Mouse (Mus musculus) intestine, embryonic 14.5 days (tissue): ENCODE data around the gene Cerk. TPM values are rescaled to one million over a fixed set of nuclear protein-coding genes. Genes with fewer than 3 reads are reported as not detected.

Source experiments
- ATAC-seq: fragments of 200-750 bp; cut with Nextera tagmentation; replicated peaks from 2 replicates; pipeline ENCODE4 v1.8.0; 2017; ENCODE audit warnings: low read depth, moderate number of reproducible peaks, moderate TSS enrichment, moderate library complexity; ENCODE audit not compliant: low FRiP score, low TSS enrichment
- DNase-seq: peaks from one replicate; pipeline ENCODE4 v3.0.0-alpha.2; 2018; ENCODE audit warnings: low spot score
- H3K27ac ChIP-seq: fragments of 300-500 bp; sonication (generic); 2 replicates; pipeline ENCODE4 v1.5.1; 2014; ENCODE audit warnings: low read depth, mild to moderate bottlenecking, control low read depth
- H3K27me3 ChIP-seq: fragments of 300-500 bp; sonication (generic); replicated peaks from 2 replicates; pipeline ENCODE4 v1.6.1; 2014; ENCODE audit warnings: low read length, control low read depth; ENCODE audit not compliant: control insufficient read depth, insufficient read depth
- H3K36me3 ChIP-seq: fragments of 300-500 bp; sonication (generic); 2 replicates; pipeline ENCODE4 v1.6.1; 2014; ENCODE audit warnings: low read length, control low read depth; ENCODE audit not compliant: control insufficient read depth, insufficient read depth
- H3K4me1 ChIP-seq: fragments of 300-500 bp; sonication (generic); replicated peaks from 2 replicates; pipeline ENCODE4 v1.6.1; 2014; ENCODE audit warnings: low read length, control low read depth, mixed read lengths; ENCODE audit not compliant: control insufficient read depth, insufficient read depth
- H3K4me2 ChIP-seq: fragments of 300-500 bp; sonication (generic); 2 replicates; pipeline ENCODE4 v1.6.1; 2014; ENCODE audit warnings: low read length
- H3K4me3 ChIP-seq: fragments of 300-500 bp; sonication (generic); 2 replicates; pipeline ENCODE4 v1.5.1; 2014; ENCODE audit warnings: low read depth, low read length, control low read depth, mixed read lengths
- H3K9ac ChIP-seq: fragments of 300-500 bp; sonication (generic); 2 replicates; pipeline ENCODE4 v1.6.1; 2014; ENCODE audit warnings: mild to moderate bottlenecking, low read length
- H3K9me3 ChIP-seq: fragments of 300-500 bp; sonication (generic); 2 replicates; pipeline ENCODE4 v1.6.1; 2016; ENCODE audit warnings: low read length, control low read depth; ENCODE audit not compliant: control insufficient read depth
- WGBS: fragments of 180-500 bp; shearing (Covaris S2); extraction: QIAGEN DNeasy Blood & Tissue Kit; methylation state at CpG from one replicate; pipeline ENCODE4 v1.1.7; 2014; 5-methylcytosine and 5-hydroxymethylcytosine counted together
- polyA plus RNA-seq: library from polyadenylated mRNA; unstranded; fragments of >200 nt; fragmentation: Nextera tagmentation; extraction: Ambion mirVana; gene quantifications from 2 replicates; pipeline ENCODE4 v1.2.1, GENCODE M21; 2014

Cerk gene
- polyA plus RNA-seq: 11.5 and 11.7 TPM in 2 replicates

- peak; percentile 44 for ATAC-seq
- Histone ChIP-seq H3K9me3 (no peaks in the 10 kb centered on the region), H3K27me3 (no peaks in the 10 kb centered on the region), H3K36me3 (no peaks in the 10 kb centered on the region), H3K4me2 (peak within 1 kb of the TSS; percentile 80), H3K27ac (peak within 1 kb of the TSS; percentile 69), H3K4me1 (peaks cover 20% of the 10 kb centered on the region; the same call in 1 of the 2 replicates), H3K4me3 (peak within 1 kb of the TSS; percentile 58), H3K9ac (peak within 1 kb of the TSS; percentile 78)
- DNase-seq: peak; percentile 87
- WGBS: 4% methylated on average over 40 of the region's 43 CpGs
Measured at GRCm38 (mm10) chr15:86185689-86186569, at the start of gene Cerk. Gene Cerk (minus strand): TSS chr15:86186141.

DNA sequence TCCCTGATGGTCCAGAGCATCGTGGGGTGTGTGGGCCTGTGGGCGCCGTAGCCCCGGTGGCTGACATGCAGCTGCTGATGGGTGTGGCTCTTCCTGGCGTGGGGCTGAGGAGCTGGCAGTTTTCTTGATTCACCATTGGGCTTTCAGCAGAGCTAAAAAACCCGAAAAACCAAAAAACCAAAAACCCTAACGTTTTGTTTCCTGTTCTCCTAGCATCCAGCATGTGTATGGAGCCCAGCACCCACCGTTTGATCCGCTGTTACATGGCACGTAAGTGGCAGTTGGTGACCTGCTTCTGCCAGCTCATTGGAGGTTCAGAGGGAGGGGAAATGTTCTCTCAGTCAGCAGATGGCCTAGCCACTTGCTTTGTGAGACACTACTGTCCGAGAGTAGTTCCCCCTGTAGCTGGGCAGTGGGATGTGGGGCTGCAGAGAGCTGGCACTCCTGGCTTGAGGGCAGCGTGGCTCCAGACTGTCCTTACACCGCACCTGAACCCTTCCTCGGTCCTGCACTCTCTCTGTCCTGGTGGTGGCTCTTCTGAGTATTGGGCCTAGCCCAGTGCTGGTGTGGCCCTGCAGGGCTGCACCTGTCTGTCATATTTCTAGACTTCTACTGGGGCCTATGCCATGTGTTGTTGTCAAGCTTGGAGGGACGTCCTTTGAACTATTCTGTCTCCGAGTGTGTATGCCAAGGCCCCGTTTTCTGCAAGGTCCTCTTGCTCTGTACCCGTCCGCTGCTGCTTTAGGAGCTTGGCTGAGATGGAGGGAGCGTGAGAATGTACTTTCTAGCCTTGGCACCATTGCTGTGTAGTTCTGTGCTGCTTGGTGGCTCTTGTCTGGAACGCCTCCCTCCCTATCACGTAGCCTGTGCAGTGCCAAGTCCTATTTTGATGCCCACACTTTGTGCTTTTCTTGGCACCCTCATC, 48.8 kb upstream of the Cerk start:
- Histone ChIP-seq H3K27ac (no peak overlapping the region), H3K4me3 (no peak overlapping the region), H3K4me2 (no peak overlapping the region), H3K9ac (no peak overlapping the region), H3K27me3 (no peaks in the 10 kb centered on the region), H3K9me3 (no peaks in the 10 kb centered on the region), H3K4me1 (no peaks in the 10 kb centered on the region), H3K36me3 (peaks cover 8% of the 10 kb centered on the region; the same call in 1 of the 2 replicates)
- no peak for DNase-seq
- no peak for ATAC-seq
- 84% methylated on average over 22 of the region's 22 CpGs for WGBS

DNA sequence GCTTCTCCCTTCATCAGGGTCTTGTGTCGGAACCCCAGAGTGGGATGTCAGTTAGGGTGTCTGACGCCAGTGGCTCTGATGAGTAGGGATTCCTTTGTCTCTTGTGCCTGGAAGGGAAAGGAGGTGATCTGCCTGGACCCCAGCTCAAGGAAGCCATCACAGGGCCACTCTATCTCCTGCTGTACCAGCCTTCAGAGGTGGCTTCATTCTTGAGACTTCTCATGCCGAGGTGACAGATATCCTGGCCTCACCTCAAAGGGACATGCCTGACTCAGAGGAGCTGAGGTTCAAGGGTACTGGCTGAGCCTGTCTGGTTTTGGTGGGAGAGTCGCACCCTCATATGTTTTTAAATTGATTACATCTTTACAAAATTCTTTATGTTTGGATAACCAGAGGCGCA, 48.1 kb upstream of the Cerk start:
- Histone ChIP-seq H3K9ac (no peak overlapping the region), H3K9me3 (no peaks in the 10 kb centered on the region)
- ATAC-seq: no peak

DNA sequence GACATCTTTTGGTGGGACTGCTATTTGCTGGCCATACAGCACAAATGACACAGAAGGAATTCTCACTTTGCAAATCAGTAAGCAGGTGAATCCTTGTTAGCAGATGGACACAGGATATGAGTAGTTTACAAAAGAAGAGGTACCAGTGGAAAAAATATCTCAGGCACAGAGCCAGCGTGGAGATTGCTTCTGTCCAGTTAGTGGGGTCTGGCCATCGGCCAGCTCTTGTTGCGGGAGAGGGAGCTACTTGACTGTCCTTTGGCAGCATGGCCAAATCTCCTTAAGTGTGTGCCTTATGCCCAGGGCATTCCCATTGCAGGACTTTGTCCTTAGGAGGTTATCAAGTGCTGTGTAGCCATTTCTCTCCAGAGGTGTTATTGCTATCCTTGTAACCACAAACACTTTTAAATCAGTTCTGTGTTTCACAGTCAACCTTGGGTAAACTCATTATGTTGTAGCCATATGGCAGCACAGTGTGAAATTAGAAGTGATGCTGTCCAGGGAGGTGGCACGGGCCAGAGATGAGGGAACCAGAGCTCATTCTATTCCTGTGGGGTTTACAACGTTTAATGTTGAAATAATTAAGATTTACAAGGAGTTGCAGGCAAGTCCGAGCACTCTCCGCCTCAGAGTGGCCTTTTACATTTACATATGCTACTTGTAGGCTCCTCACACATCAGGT, 46.0 kb upstream of the Cerk start:
- DNase-seq: no peak
- Histone ChIP-seq H3K27me3 (no peaks in the 10 kb centered on the region), H3K4me2 (no peak overlapping the region), H3K9me3 (no peaks in the 10 kb centered on the region), H3K4me1 (no peaks in the 10 kb centered on the region), H3K27ac (no peak overlapping the region), H3K4me3 (no peak overlapping the region), H3K36me3 (no peaks in the 10 kb centered on the region), H3K9ac (no peak overlapping the region)
- 57% methylated on average over 7 of the region's 7 CpGs for WGBS
- ATAC-seq: no peak

More for the DNA sequence above, 48.1 kb upstream of the Cerk start:
- no peak overlapping the region for H3K27ac ChIP-seq
- no peak overlapping the region for H3K4me2 ChIP-seq
- 89% methylated on average over 5 of the region's 5 CpGs for WGBS
- no peaks in the 10 kb centered on the region for H3K4me1 ChIP-seq
- H3K4me3 ChIP-seq: no peak overlapping the region
- no peak for DNase-seq
- peaks cover 4% of the 10 kb centered on the region; the same call in 1 of the 2 replicates for H3K36me3 ChIP-seq
- H3K27me3 ChIP-seq: no peaks in the 10 kb centered on the region

GRCm38 (mm10) chr15:86231170-86231569, 45.2 kb upstream of the Cerk start:
- Histone ChIP-seq H3K9ac (no peak overlapping the region), H3K4me2 (no peak overlapping the region), H3K27me3 (no peaks in the 10 kb centered on the region), H3K9me3 (no peaks in the 10 kb centered on the region), H3K4me1 (no peaks in the 10 kb centered on the region), H3K27ac (no peak overlapping the region), H3K4me3 (no peak overlapping the region), H3K36me3 (no peaks in the 10 kb centered on the region)
- ATAC-seq: no peak
- no peak for DNase-seq
- 100% methylated on average over 1 of the region's 1 CpGs for WGBS

DNA sequence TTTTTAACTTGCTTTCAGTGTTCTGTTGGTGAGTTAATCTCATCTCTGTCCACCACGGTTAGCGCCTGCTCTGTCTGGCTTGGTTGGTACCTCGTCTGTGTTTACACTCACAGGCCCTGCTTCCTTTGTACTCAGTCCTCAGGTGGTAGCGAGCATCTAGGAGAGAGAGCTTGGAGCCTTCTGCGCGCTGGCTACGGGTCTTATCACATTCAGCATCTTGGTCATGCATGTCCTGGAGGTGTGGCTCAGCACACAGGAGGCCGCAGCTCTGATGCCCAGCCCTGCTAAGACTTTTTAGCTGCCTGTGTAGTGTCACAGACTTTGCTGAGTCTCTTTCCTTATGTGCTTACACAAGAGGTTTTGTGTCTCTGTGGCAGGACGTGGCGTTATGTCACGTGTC, 43.7 kb upstream of the Cerk start:
- Histone ChIP-seq H3K4me2 (no peak overlapping the region), H3K4me3 (no peak overlapping the region), H3K36me3 (no peaks in the 10 kb centered on the region), H3K9me3 (no peaks in the 10 kb centered on the region), H3K4me1 (no peaks in the 10 kb centered on the region), H3K27me3 (no peaks in the 10 kb centered on the region), H3K27ac (no peak overlapping the region), H3K9ac (no peak overlapping the region)
- WGBS: 80% methylated on average over 11 of the region's 11 CpGs
- DNase-seq: no peak
- no peak for ATAC-seq

DNA sequence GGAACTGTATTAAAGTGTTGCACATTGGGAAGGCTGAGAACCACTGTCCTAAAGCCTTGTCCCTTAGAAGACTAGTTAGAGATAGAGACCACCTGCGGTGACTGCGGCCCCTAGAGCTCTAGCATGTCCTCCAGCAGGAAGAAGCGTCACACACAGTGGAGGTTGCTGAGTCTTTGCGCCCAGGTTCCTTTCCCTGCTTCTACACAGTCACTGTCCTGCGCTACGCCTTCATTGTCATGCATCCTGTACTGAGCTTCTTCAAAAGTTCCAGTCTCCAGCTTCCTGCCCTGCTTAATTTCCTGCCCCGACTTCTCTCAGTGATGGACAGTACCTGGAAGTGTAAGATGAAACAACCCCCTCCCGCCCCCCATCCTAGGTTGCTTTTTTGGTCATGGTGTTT, 43.1 kb upstream of the Cerk start:
- Histone ChIP-seq H3K27me3 (no peaks in the 10 kb centered on the region), H3K9me3 (no peaks in the 10 kb centered on the region), H3K9ac (no peak overlapping the region), H3K27ac (no peak overlapping the region), H3K36me3 (no peaks in the 10 kb centered on the region), H3K4me1 (no peaks in the 10 kb centered on the region), H3K4me3 (no peak overlapping the region), H3K4me2 (no peak overlapping the region)
- ATAC-seq (0 out of 2 replicates have a peak, but pooled peaks have one; percentile 43), DNase-seq (no peak)
- 88% methylated on average over 8 of the region's 8 CpGs for WGBS

DNA sequence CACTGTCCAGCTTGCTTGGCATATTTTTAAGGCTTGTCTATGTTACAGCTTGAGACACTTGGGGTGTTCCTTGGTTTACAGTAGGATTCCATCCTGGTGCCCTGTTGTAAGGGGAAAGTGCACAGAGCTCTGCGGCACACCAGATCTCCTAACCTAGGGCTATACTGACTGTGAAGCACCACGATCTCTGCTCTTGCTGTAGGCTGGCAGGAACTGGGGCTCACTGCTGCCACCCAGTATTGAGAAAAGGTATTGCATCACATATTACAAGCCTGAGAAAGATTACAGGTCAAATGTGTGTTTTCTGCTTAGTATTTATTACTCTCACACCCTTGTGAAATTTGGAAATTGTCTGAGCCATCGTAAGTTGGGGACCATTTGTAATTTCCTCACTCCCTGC, 42.2 kb upstream of the Cerk start:
- H3K4me1 ChIP-seq: no peaks in the 10 kb centered on the region
- DNase-seq: no peak
- H3K4me2 ChIP-seq: no peak overlapping the region
- no peaks in the 10 kb centered on the region for H3K9me3 ChIP-seq
- no peak overlapping the region for H3K9ac ChIP-seq
- H3K4me3 ChIP-seq: no peak overlapping the region
- ATAC-seq: no peak
- H3K27me3 ChIP-seq: no peaks in the 10 kb centered on the region
- 45% methylated on average over 3 of the region's 3 CpGs for WGBS
- no peak overlapping the region for H3K27ac ChIP-seq
- no peaks in the 10 kb centered on the region for H3K36me3 ChIP-seq
